Mouse (Mus musculus) brain, embryonic 18.5 days (tissue): ENCODE measurements around the gene Olfr391-ps.

Source experiments
- DNase-seq: peaks from one replicate; pipeline ENCODE4 v3.0.0-alpha.2; 2012; ENCODE audit warnings: low read depth, low spot score

The Olfr391-ps gene

GRCm38 (mm10) chr11:73802952-73803351 is at the start of gene Olfr391-ps:
Gene Olfr391-ps (minus strand): TSS chr11:73803052.
- no peak for DNase-seq

DNA sequence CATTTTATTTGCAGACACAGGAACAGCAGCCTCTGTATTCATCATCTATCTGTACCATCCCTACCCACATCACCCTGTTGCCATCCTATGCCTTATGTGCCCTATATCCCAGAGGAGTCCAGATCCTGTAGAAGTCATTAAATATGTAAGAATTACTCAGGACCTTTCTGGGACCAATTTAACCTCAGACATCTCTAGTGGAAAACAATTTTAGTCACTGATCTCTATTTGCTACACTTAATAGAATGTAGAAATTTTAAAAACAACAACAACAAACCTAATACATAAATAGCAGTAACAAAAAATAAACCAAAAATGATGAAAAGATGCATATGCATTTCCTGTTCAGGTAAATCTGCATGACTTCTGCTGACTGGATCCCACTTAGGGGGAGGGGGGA is 48.5 kb upstream of the Olfr391-ps start, which contains the start of gene Olfr393:
Gene Olfr393, minus strand, starts transcription at position 101 of the 400 bp plus-strand sequence.
- no peak for DNase-seq

DNA sequence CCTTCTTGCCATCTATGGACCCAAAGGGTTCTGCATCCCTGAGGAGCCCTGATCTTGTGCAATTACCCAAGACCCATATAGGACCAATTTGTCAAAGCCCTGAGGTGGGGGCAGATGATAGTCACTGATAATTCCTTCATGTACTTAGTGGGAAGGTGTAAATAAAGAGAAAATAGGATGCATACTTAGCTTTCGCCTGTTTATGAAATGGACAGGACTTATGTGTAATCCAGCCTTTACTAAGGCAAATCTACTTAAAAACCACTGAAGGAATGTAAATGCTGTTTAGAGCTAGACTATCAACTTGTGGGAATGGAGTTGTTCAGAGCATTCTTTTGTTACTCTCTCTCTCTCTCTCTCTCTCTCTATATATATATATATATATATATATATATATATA is 14.1 kb upstream of the Olfr391-ps start, which contains the start of gene Olfr392:
Gene Olfr392, minus strand, starts transcription at position 101 of the 400 bp plus-strand sequence.
- no peak for DNase-seq

DNA sequence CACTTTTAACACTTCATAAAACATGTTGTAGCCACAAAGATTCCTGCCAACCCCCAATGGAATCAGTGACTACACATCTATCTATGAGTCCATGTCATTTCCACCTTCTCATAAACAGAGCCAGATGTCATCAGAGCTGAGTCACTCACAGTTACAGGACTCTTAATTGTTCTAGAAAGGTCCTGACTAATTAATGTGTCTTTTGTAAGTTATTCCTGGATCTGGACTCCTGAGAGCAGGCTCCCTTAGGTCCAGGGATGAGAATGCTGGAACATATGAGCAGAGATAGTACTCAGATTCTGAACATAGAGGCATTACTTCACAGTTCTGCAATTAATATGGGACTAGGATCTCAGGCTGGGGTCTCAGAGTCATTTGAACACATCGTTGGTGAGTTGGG is 20.2 kb downstream of the Olfr391-ps start, which contains the start of gene Olfr390:
Gene Olfr390, plus strand, starts transcription at position 301 of the 400 bp plus-strand sequence.
- no peak for DNase-seq

- DNase-seq = no peak
Observed at GRCm38 (mm10) chr11:73780613-73781012, 22.2 kb downstream of the Olfr391-ps start, which contains the start of gene Olfr389. Gene Olfr389 (minus strand): TSS chr11:73780713.

DNA sequence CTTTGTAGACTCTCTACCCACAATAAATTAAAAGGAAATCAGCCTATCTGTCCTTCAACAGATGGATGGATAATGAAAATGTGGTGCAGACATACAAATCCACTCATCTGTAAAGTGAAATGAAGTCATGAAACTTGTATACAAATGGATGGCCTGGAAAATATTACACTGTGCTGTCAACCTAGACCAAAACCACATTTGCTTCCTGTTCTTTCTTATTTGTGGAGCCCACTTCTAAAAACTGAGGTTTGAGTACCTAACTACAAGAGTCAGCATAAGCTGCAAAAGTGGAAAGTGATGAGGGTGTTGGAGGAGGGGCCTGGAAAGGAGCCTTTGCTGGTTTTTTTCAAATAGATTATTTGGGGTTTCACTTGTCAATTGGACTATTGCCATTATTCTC is 43.7 kb downstream of the Olfr391-ps start:
- no peak for DNase-seq
